Mouse (Mus musculus) right cerebral cortex, postnatal 36 days (tissue): ENCODE results near the gene Gabra2.
A peak's percentile ranks its signal among the peaks of the same experiment; 100 is the strongest.

Source experiments
- DNase-seq, 2 experiments: peaks; one replicate each; pipeline ENCODE4 v3.0.0; 2022; ENCODE audit warnings: low spot score in 2 of 2, mixed read lengths in 1 of 2

The Gabra2 gene

DNA sequence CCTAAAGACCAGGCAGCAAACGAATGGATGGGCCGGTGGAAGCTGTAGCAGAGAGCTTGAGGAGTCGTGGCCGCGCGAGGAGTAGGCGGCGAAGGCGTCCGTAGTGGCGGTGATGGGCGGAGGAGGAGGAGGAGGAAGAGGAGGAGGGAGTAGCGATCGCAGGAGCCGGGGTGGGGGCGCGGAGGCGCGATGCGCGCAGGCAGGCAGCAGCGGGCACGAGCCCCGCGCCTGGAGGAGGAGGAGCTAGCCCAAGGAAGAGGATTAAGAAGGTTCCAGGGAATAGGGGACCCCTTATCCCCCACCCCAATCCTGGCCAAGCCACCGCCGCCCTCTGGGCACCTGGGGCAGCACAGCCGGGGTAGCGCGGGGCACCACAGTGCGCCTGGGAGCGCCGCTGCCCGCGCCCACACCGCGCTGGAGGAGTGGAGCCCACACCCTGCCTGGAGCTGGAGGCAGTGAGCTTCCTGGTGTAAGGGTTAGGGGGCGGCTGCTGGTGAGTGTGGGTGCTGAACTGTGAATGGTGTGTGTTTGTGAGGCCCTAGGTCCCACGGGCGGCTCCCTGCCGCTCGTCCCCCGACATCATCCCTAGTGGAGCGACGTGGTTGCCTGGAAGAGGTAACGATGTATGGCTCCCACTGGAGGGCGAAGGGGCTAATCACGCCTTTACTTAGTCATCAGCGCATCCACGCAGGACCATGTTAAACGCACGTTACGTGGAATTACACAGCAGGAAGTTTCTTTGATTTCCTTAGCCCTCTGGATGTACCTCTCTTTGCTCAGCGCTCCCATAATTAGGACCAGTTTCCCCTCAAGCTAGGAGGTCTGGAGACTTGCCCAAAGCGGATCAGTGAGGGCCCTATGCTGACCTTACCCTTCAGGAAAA is at the start of gene Gabra2:
TSS of gene Gabra2 (minus strand) at position 125 of the 883 bp plus-strand sequence.
- DNase-seq: peak; percentile 72 to 76

DNA sequence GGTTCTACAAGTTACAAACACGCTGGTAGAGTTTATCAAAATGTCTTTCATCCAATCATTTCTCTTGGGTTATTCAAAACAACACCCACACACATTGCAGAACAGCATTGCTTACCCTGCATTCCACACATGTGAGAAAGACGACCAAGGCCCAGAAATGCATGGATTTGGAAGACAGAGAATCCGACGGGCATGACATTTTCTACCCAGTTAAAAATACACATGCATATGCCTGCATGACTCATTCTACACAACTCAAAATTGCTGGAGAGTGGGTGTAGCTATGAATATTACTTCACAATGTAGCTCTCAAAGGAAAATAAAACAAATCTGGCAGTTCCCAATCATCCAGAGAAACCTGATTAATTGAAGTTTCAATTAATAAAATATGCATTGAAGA is 41.0 kb upstream of the Gabra2 start:
- peak; percentile 36 to 53 for DNase-seq

DNA sequence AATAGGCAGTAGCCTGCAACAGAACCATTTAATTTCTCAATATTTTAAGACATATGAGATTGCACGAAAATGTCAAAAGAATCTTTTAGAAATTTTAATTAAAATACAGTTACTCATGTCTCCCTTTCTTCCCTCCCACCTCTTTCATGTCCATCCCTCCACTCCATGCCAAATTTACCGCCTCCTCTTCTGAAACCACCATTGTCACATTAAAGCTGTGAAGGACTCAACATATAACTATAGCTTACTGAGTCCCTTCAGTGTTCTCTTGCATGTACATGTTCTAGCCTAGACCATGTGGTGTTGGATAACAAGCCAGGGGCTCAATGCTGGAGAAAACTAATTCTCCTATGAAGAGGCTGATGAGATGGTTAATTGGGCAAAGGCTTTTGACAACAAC is 40.2 kb upstream of the Gabra2 start:
- peak in 1 of 2 experiments; percentile 9 for DNase-seq

DNA sequence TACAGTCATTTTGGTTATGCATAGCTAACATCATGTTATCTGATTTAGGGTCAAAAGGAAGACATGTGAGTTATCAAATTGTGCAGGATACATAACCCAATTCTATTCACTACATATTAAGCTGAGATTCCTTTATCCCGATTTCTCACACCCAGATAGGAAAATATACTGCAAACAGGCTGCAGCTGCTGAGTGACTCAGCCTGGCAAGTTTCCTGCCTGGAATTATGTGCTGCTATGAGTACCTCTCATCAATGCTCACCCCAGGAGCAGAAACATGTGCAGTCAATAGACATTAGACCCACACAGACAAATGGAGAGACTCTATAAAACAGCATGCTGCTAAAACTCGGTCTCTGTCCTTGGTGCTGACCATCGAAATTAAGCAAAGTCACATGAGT is 32.1 kb upstream of the Gabra2 start:
- peak; percentile 19 to 20 for DNase-seq

DNA sequence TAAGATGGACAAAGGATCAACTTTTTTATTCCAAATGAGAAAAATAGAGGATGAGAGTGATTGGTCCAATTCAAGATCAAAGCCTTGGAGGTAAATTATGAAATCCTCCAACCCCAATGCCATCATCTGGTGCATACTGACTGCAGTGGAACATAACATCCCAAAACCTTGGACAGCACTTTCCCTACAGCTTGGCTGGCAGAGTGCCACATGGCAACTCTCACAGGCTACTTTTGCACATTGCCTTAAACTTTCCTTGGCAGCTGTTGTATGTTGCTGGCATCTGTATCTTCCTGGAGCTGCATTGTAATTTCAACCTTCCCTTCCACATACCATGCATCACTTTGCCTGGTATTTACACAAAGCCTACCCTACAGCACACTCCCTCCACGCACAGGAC is 19.6 kb upstream of the Gabra2 start:
- peak in 1 of 2 experiments; percentile 1 for DNase-seq

DNA sequence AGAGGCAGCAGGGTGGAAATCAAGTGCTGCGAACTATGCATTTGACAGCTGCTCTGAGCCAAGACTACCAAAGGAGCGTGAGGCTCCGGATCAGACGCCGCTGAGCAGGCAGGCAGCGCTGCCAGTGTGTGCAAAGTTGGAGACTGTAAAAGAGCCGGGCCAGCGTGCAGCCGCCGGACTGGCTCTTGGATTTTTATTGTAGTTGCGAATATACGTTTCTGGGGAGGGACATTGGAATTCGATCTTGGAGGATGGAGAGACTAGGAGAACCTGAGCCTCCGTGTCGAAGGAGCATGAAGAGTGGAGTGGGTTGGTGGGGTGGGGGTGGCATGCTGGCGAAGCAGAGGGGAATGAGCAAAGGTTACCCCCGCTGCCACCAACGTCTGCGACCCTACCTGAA is 469 bp downstream of the Gabra2 start:
- peak; percentile 49 to 59 for DNase-seq

DNA sequence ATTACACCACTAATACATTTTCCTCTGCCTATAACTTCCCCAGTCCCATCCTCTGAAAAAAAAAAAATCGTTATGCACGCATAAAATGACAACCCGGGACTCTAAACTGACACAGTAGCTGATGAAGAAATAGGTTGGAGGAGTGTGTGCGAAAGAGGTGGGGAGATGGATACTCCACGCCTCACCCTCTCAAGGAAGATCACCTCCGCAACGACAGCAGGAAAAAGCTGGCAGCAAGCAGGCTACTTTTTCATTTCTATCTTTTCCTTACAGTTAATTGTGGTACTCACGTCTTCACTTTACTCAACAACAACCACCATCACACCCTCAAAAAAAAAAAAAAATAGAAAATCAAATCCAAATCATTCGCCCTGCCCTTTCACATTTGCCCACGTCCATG is 873 bp downstream of the Gabra2 start:
- DNase-seq: peak; percentile 8 to 15

DNA sequence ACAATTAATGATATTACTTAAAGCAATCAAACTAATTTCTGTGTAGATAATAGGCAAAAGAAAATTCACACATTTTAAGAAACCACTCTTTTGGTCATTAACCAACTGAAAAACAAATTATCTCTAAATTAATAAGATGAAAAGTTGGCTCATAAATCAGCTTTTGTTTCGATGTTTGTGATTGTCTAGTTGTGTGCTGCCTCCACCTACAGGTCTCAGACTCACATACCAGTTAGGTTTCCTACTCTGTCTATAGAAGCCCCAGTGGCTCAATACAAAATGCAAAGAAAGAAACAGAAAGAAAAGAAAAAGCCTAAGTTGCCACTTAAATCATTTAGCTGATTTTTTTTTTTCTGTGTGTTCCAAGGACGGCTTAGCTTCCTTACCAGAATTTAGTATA is 1.8 kb downstream of the Gabra2 start:
- DNase-seq: no peak

DNA sequence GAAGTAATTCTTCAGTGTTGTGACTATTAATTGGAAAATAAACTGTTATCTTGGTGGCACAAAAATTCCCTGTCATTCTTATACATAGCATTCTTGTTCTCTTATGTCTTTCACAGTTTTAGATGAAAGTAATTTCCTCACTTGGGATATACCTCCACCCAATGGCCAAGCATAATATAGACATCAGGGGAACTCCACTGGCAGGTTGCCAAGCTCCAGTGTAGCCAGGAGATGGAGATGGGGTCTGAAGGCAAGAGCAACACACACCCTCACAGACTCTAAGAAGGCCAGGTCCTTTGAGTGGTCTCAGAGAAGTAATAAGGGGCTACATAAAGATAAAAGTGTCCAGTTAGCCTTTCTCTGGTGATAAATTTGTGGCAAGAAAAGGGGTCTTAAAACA is 3.2 kb downstream of the Gabra2 start:
- DNase-seq: peak; percentile 32 to 34

DNA sequence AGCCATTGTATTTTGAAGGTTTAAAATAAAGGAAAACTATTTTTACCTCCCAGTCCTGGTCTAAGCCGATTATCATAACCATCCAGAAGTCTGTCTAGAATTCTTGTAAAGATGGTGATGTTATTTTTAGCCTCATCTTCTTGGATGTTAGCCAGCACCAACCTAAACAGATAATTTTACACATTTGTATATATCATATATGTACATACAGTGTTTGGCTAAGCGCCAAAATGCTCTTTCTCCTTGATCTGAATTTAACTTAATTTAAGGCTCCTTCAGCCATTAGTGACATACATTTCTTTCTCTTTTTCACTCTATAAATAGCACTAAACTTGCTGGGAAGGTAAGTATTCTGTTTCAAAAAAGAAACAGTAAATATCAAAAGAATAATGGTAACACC is 3.7 kb downstream of the Gabra2 start:
- no peak for DNase-seq

DNA sequence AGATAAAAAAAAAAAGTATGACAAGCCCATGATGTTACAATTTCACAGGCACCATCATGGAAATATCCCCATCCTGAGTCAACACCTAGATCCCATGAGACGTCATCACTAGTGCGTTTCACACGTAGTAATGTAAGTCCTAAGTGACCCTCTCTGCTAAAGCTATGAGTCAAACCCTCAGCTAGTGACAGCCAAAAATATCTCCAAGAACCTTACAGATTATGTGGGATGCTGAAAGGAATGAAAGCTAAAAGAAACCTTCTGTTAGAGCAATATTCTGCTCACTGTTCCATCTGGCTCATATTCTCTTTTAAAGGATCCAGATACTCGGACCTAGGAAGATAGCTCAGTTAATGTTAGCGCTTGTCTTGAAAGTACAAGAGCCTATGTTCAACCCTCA is 16.8 kb downstream of the Gabra2 start:
- no peak for DNase-seq

DNA sequence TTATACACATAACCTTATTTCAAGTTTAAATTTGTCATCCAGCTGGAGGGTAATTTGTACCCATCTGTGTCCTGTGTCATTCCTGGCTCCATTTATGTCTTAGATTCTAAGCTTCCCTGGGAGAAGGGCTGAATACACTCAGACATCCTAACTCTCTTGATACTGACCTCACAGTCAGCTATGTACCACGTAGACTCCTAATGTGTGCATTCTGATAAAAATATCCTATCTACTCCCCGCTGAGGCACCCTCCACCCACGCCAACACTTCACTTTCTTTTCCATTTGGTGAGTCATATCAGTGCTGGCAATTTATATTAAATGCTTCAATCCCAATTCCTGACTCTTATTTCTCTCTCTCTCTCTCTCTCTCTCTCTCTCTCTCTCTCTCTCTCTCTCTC is 34.0 kb downstream of the Gabra2 start:
- DNase-seq: peak; percentile 30 to 60

DNA sequence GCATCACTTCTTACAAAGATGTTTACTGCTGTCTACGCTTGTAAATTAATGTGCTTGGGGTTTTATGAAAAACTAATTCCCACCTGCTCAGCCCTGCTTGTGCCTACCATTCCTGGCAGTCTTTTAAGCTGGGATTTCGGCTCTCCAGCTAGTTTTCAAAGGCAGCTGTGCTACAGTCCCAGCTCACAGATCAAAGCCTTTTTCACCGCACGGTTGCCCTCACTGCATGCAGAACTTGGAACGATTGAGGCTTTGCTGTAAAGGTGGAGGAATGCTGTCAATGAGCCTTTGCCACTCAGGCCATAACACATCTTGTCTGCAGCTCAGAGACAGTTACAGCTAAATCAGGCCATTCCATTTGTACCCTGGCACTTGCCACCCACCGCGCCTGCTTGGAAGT is 37.6 kb downstream of the Gabra2 start:
- DNase-seq: no peak

DNA sequence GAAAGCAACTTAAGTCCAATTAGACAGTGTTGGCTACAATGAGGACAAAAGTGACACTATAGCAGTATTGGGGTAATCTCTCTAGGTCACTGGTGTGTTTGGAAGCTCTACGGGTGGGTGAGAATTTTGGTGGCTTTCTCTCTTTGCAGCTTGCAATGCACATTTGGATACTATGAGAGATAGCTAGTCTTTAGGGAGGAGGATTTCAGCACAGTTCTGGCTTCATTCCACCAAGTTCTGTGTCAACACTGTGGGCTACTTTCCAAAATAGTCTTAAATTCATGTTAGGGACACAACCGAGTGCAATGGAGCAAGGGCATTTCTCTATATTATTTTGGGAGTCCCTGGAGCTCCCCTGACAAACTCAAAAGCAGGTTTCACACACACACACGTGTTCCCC is 58.3 kb downstream of the Gabra2 start:
- DNase-seq: no peak

DNA sequence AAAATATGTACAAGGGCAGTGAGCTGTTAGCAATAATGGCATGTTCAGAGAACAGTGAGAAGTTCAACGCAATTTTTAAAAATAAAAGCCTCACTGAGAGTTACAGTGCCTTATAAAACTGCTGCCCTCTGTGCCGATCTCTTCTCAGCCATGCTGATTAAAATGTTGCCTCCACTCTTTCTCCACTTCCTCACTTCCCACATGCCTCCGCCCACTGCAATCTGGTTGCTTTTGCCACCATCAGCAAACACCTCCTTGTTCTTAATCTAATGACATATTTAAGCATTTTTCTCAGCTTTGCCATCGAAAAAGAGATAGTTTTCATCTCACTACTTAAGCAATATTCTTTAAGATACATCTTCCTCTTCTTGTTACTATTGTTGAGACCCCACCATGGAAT is 69.7 kb downstream of the Gabra2 start:
- peak; percentile 63 to 73 for DNase-seq

DNA sequence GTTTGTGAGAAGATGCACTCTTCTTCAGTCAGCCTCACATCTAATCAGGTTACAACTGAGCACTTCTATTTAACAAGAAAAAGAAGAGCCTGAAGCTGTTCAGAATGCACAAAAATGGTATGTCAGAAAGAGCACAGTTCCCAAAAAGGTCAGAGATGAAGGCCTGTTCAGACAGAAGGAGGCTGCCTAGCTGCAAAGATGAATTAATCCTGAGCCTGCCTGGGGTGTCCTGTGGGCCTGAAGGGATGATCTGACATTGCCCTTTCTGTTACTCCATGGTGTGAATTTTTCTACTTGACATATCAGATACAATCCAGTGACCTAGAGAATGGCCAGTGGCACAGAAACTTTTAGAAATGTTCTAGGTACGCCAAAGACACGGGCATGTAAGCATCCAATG is 83.9 kb downstream of the Gabra2 start:
- no peak for DNase-seq

DNA sequence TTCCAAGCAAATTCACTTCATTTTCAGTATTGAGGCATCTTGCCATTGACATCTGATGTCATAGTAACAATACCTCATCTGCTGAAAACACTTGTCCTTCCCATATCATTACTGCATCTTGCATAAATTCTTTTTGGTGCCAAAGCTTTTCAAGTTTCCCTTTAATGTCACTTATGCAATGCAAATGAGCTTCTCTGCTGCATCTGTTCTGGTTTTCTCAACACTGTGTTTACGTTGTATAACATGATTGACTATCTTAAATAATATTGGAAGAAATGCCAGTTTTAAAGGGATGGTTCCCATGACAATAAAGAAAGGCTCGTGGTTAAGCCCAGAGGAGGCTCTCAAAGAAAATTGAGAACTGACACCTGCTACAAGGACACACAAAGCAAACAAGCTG is 84.4 kb downstream of the Gabra2 start:
- DNase-seq: no peak

DNA sequence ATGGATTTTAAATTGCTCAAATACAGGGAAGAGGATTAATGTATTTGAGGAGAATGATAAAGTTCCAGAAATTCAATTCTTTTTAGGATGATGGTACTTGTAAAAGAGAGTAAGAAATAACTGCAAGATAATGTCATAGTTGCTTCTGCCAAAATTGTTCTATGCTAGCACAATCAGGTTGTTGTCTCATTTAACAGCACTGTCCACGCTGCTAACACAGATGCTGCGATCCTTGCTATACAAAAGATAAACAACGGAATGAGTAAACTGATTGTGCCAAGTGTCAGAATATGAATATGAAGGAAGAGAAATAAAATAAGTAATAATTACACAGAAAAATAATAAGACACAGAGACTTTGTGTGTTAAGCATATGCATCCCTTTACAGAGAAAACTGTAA is 84.9 kb downstream of the Gabra2 start:
- DNase-seq: no peak

DNA sequence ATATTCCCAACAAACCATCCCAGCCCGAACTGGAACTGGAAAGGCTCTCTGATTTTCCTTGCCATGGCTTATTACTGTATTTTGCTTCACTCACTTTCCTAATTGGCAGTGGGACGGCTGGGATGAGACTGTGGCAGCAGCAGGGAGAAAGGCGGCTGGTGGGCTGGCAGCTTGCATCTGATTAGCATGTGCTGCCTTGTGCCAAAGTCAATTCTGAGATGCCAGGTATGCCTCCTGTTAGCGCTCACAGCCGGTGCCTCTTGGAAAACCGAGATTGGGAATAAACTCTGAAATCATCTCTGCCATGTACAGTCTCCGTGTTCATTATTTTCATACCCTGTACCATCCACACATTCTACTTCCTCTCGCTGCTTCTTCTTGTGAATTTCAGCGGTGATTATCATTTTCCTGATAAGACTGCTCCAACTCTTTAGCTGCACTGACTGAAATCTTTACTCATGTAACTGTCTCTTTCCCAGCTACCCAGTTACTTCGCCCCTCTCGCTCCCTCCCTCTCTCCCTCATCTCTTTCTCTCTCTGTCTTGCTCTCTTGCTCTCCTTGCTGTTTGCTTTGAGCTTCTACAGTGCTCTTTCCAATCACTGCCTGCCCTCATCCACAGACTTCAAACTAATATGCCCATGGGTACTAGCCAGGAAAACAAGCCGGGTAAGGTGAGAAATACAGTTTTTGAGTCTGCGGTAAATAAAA is 99.9 kb downstream of the Gabra2 start:
- peak; percentile 54 to 69 for DNase-seq

DNA sequence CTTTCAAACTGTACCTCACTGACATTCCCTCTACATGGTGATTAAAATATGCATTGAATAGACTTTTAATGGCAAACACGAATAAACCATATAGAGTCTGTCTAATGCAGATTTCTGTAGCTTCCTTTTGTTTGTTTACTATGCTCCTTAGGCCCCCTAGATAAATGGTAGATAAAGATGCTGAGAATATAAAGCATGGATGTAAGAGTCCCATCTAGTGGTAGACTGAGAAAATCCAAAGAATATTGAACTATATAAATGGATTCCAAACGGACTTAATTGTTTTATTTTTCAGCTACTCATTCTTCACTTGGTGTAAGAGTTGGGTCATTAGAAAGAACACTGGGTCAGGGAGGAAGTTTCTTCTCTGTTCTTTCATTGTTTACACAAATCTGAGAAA is 102.4 kb downstream of the Gabra2 start:
- DNase-seq: no peak

DNA sequence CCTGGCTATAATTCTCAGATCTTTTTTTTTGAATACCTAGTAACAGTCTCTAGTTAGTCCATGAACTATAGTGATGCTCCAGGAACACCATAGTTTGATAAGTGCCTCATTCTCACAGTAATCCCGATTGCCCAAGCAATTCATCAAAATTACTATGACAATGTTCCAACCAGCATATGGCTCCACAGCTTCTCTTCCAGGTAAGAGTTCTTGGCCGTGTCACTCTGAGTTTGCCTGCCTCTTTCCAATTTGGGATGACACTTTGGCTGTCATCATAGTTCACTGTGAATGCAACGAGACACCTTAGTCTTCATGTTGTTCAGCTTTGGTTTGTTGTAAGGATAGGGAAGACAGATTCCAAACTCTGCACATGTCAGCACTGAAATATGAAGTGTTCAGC is 104.8 kb downstream of the Gabra2 start:
- DNase-seq: no peak
